Mouse (Mus musculus) thymus, adult 18-20 months (tissue): ENCODE measurements around the gene Tlnrd1.

Source experiments
- DNase-seq, 2 experiments: peaks; one replicate each; pipeline ENCODE4 v3.0.0; 2022; ENCODE audit warnings: mixed read lengths in 2 of 2

Tlnrd1 gene

DNA sequence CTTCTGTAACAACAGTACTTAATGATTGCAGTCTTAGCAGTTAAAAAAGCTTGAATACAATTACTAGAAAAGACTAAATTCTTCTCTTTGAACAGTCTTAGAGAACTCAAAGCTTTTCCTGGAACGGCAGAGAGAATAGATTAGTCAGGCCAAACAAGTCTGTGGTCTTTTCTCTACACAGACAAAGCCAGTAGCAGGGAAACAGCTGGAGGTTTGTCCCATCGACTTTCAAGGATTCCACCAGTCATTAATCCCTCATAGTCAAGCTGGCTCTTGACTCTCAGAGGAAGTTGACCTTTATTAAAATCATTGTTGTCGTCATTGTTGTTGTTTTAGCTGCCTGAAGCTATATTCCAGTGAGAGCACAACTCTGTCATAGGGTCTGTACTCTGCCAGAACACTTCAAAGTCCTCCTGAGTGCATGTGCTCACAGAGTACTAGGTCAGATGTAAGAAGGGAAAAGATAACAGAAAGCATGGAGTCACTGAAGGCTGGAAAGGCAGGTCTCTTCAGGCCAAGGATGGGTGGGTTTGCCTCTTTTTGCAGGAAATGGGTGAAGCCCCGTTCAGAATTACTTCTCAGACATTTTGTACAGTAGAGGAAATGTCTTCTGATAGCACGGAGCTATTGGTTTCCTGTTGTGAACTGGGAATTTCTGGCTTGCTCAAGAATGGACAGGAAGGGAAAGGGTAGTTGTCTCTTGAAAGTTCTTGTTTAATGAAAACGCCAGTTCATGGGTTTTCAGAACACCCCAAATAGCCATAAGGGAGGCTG, 41.4 kb downstream of the Tlnrd1 start:
- no peak for DNase-seq

DNA sequence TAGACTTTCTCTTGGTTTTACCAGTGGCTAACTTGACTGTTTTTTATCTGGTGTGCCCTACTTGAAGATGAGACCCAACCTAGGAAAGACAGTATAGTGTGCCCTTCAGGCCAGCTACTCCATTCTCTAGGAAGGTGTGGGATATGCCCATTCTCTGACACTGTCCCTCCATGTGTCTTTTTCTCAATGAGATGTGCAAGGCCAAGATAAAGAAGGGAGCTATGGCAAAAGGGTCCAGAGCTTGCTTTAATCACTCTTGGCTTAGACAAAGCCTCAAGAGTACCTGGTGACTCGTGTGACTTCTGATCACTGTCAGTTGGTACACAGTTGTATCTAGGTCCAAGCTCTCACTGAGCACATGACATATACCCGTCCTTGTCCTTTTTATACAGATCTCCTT, 44.0 kb downstream of the Tlnrd1 start:
- no peak for DNase-seq

DNA sequence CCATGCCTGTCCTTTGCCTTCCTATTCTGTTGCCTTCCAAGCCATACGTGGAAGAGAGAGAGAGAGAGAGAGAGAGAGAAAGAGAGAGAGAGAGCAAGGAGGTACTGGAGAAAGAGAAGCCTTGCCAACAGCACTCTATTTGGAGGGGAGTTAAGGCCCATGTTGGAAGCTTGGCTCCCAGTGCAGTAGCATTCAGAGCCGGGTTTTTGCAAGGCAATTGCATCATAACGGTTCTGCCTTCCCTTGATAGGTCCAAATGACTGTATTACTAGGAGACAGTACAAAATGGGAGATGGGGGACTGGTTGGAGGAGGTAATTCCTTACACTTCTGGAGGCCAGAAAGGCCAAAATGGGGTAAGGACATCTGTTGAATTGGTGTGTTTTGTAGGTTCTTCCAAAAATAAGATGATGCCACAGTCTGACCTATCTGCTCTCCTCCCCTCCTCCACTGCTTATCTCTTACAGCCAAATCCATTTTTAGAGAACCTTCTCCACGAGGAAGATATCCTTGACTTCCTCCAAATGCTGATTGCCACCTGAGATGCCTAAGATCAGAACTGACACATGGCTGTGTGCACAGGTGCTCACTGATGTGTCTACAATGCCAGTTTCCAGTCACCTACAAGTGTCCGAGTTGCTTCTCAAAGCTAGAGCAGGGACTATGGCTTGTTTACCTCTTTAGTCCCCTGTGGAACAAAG, 45.4 kb downstream of the Tlnrd1 start:
- no peak for DNase-seq
